29 mouse cellular contexts compared by ENCODE assay signal in the genomic region with DNA sequence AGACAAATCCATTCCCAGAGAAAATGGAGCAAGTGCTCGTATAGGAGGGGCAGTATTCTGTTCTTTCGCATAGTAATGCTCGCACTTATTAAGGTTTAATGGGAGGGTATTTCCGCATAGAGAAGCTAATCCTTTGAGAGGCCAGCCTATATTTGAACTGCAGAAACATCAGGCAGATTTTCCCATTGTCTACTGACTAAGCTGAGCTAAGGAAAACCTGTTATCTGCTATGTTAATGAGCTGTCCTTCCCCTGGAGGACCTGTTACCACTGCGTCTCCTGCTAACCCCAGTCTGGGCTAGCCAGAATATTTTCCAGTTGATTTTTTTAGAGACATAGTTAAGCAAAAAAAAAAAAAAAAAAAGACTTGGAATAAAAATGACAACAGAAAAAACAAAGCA. TPM values are rescaled to one million over a fixed set of nuclear protein-coding genes. Genes with fewer than 3 reads are reported as not detected.
A peak's percentile ranks its signal among the peaks of the same experiment; 100 is the strongest.
DNase-seq lines count a peak whose midpoint lies in the region; ATAC-seq lines count a peak whose summit lies in the region.
"Had no signal": no experiment of that assay in that cellular context is flagged by ENCODE, and none has a peak within 500 bp of the region (broad histone marks: within the 10 kb centered on the region; RNA-seq: fewer than 3 reads in every experiment).

No protein-coding gene starts in this region.

- H3K9ac ChIP-seq in forebrain, embryonic 11.5 days (ENCODE audit: low read length), result no peak overlapping the region
- H3K9ac ChIP-seq in forebrain, embryonic 16.5 days (replicated peaks; ENCODE audit: low read depth, low read length), result no peak overlapping the region
- H3K9ac ChIP-seq in hindbrain, embryonic 12.5 days, result no peak overlapping the region
- H3K9ac ChIP-seq in midbrain, embryonic 13.5 days (replicated peaks), result no peak overlapping the region
- no peak overlapping the region for H3K9ac ChIP-seq in midbrain, embryonic 15.5 days
- no peak overlapping the region for H3K9ac ChIP-seq in midbrain, embryonic 16.5 days (ENCODE audit: low read depth, low read length)
- H3K9ac ChIP-seq: embryonic facial prominence, embryonic 12.5 days; forebrain, postnatal 0 days; heart, embryonic 15.5 days; liver, embryonic 13.5 days; stomach, embryonic 15.5 days had no signal

- no peak overlapping the region for H3K4me2 ChIP-seq in forebrain, embryonic 11.5 days (ENCODE audit: low read depth, low read length, severe bottlenecking)
- H3K4me2 ChIP-seq in forebrain, embryonic 16.5 days (ENCODE audit: low read length), result no peak overlapping the region
- no peak overlapping the region for H3K4me2 ChIP-seq in hindbrain, embryonic 12.5 days (replicated peaks)
- H3K4me2 ChIP-seq in midbrain, embryonic 13.5 days (replicated peaks), result no peak overlapping the region
- no peak overlapping the region for H3K4me2 ChIP-seq in midbrain, embryonic 15.5 days
- H3K4me2 ChIP-seq in midbrain, embryonic 16.5 days (ENCODE audit: low read length), result no peak overlapping the region
- H3K4me2 ChIP-seq: embryonic facial prominence, embryonic 12.5 days; heart, embryonic 15.5 days; liver, embryonic 13.5 days; stomach, embryonic 15.5 days had no signal

- H3K27ac ChIP-seq in forebrain, embryonic 11.5 days (ENCODE audit: low read depth, low read length), result no peak overlapping the region
- no peak overlapping the region for H3K27ac ChIP-seq in forebrain, embryonic 16.5 days (ENCODE audit: low read length)
- H3K27ac ChIP-seq in hindbrain, embryonic 12.5 days, result 0 out of 2 replicates have a peak overlapping the region, but pooled peaks have one; percentile 6
- H3K27ac ChIP-seq in hindbrain, embryonic 10.5 days, result no peak overlapping the region
- 0 out of 2 replicates have a peak overlapping the region, but pooled peaks have one; percentile 44 for H3K27ac ChIP-seq in midbrain, embryonic 13.5 days
- H3K27ac ChIP-seq in midbrain, embryonic 15.5 days, result no peak overlapping the region
- H3K27ac ChIP-seq in midbrain, embryonic 16.5 days (ENCODE audit: low read length), result no peak overlapping the region
- H3K27ac ChIP-seq: embryonic facial prominence, embryonic 12.5 days; heart, embryonic 15.5 days; kidney, postnatal 0 days; liver, embryonic 13.5 days; stomach, embryonic 15.5 days had no signal

- no peaks in the 10 kb centered on the region for H3K27me3 ChIP-seq in forebrain, embryonic 11.5 days (ENCODE audit: control insufficient read depth, insufficient read depth, low read length)
- H3K27me3 ChIP-seq in forebrain, embryonic 16.5 days (replicated peaks; ENCODE audit: control insufficient read depth, insufficient read depth, low read length), result no peaks in the 10 kb centered on the region
- no peaks in the 10 kb centered on the region for H3K27me3 ChIP-seq in hindbrain, embryonic 12.5 days
- no peaks in the 10 kb centered on the region for H3K27me3 ChIP-seq in hindbrain, embryonic 10.5 days (ENCODE audit: insufficient read depth, poor library complexity, severe bottlenecking)
- H3K27me3 ChIP-seq in midbrain, embryonic 13.5 days, result no peaks in the 10 kb centered on the region
- no peaks in the 10 kb centered on the region for H3K27me3 ChIP-seq in midbrain, embryonic 15.5 days (replicated peaks)
- H3K27me3 ChIP-seq in midbrain, embryonic 16.5 days (ENCODE audit: control insufficient read depth, insufficient read depth, low read depth, low read length), result no peaks in the 10 kb centered on the region
- H3K27me3 ChIP-seq: embryonic facial prominence, embryonic 12.5 days; heart, embryonic 15.5 days; liver, embryonic 13.5 days; megakaryocyte, embryonic 14.5 days; Patski; stomach, embryonic 15.5 days had no signal

- no peak for DNase-seq in forebrain, embryonic 11.5 days (ENCODE audit: low spot score)
- no peak for DNase-seq in hindbrain, embryonic 10.5 days (ENCODE audit: low spot score)
- DNase-seq in ovary, postnatal 14 days (ENCODE audit: low spot score), result no peak
- DNase-seq: adrenal gland, postnatal 10 days; cerebellum, adult 11 months; cerebellum, adult 9-10 months; cerebellum, postnatal 36 days; forebrain, postnatal 0 days; kidney, adult 8-10 months; kidney, postnatal 4 days; layer of hippocampus, postnatal 36 days; left cerebral cortex, postnatal 4 days; liver, embryonic 13.5 days; lung, adult 18-20 months; lung, postnatal 4 days; right cerebral cortex, postnatal 25 days had no signal

- ATAC-seq in forebrain, embryonic 11.5 days (replicated peaks; ENCODE audit: low FRiP score), result peak; percentile 51; the same call in 1 of the 2 replicates
- ATAC-seq in forebrain, embryonic 16.5 days, result no peak
- no peak for ATAC-seq in hindbrain, embryonic 12.5 days (ENCODE audit: low FRiP score)
- peak; percentile 74 for ATAC-seq in midbrain, embryonic 13.5 days
- ATAC-seq in midbrain, embryonic 15.5 days (replicated peaks), result no peak; the same call in 1 of the 2 replicates
- peak; percentile 31; the same call in 1 of the 2 replicates for ATAC-seq in midbrain, embryonic 16.5 days
- ATAC-seq: forebrain, postnatal 0 days; intestine, embryonic 16.5 days; lung, postnatal 0 days; Patski had no signal

- peaks cover 3% of the 10 kb centered on the region; the same call in 1 of the 2 replicates for H3K36me3 ChIP-seq in forebrain, embryonic 11.5 days (ENCODE audit: control insufficient read depth, insufficient read depth, low read length)
- H3K36me3 ChIP-seq in forebrain, embryonic 16.5 days (ENCODE audit: control insufficient read depth, insufficient read depth), result peaks cover 10% of the 10 kb centered on the region
- H3K36me3 ChIP-seq in hindbrain, embryonic 12.5 days, result peaks cover 25% of the 10 kb centered on the region
- peaks cover 55% of the 10 kb centered on the region for H3K36me3 ChIP-seq in hindbrain, embryonic 10.5 days
- H3K36me3 ChIP-seq in midbrain, embryonic 13.5 days, result peaks cover 25% of the 10 kb centered on the region
- H3K36me3 ChIP-seq in midbrain, embryonic 15.5 days (replicated peaks), result peaks cover 7% of the 10 kb centered on the region; the same call in 1 of the 2 replicates
- H3K36me3 ChIP-seq in midbrain, embryonic 16.5 days (ENCODE audit: control insufficient read depth, insufficient read depth, low read length), result peaks cover 8% of the 10 kb centered on the region; the same call in 1 of the 2 replicates

- no peak overlapping the region for H3K4me3 ChIP-seq in forebrain, embryonic 11.5 days (ENCODE audit: low read depth, low read length)
- H3K4me3 ChIP-seq in forebrain, embryonic 16.5 days (replicated peaks; ENCODE audit: low read length), result no peak overlapping the region
- H3K4me3 ChIP-seq in hindbrain, embryonic 12.5 days, result no peak overlapping the region
- no peak overlapping the region for H3K4me3 ChIP-seq in hindbrain, embryonic 10.5 days
- no peak overlapping the region for H3K4me3 ChIP-seq in midbrain, embryonic 13.5 days (replicated peaks)
- H3K4me3 ChIP-seq in midbrain, embryonic 15.5 days, result no peak overlapping the region
- H3K4me3 ChIP-seq in midbrain, embryonic 16.5 days (ENCODE audit: low read depth, low read length), result no peak overlapping the region
- H3K4me3 ChIP-seq: embryonic facial prominence, embryonic 12.5 days; heart, embryonic 15.5 days; liver, embryonic 13.5 days; megakaryocyte, embryonic 14.5 days; stomach, embryonic 15.5 days had no signal

- no peaks in the 10 kb centered on the region for H3K9me3 ChIP-seq in forebrain, embryonic 11.5 days (ENCODE audit: control insufficient read depth, low read length)
- no peaks in the 10 kb centered on the region for H3K9me3 ChIP-seq in forebrain, embryonic 16.5 days (ENCODE audit: control insufficient read depth, low read length)
- no peaks in the 10 kb centered on the region for H3K9me3 ChIP-seq in hindbrain, embryonic 12.5 days (replicated peaks)
- no peaks in the 10 kb centered on the region for H3K9me3 ChIP-seq in hindbrain, embryonic 10.5 days
- no peaks in the 10 kb centered on the region for H3K9me3 ChIP-seq in midbrain, embryonic 13.5 days
- H3K9me3 ChIP-seq in midbrain, embryonic 15.5 days, result no peaks in the 10 kb centered on the region
- H3K9me3 ChIP-seq in midbrain, embryonic 16.5 days (replicated peaks; ENCODE audit: control insufficient read depth, low read length, poor library complexity, severe bottlenecking), result no peaks in the 10 kb centered on the region
- H3K9me3 ChIP-seq: embryonic facial prominence, embryonic 12.5 days; heart, embryonic 15.5 days; liver, embryonic 13.5 days; megakaryocyte, embryonic 14.5 days; stomach, embryonic 15.5 days had no signal

- H3K4me1 ChIP-seq in forebrain, embryonic 11.5 days (replicated peaks; ENCODE audit: control insufficient read depth, insufficient read depth, low read length), result no peaks in the 10 kb centered on the region; the same call in 1 of the 2 replicates
- peaks cover 19% of the 10 kb centered on the region for H3K4me1 ChIP-seq in forebrain, embryonic 16.5 days (replicated peaks; ENCODE audit: control insufficient read depth, insufficient read depth, low read length)
- peaks cover 30% of the 10 kb centered on the region for H3K4me1 ChIP-seq in hindbrain, embryonic 12.5 days
- H3K4me1 ChIP-seq in hindbrain, embryonic 10.5 days (replicated peaks), result peaks cover 6% of the 10 kb centered on the region; the same call in 1 of the 2 replicates
- H3K4me1 ChIP-seq in midbrain, embryonic 13.5 days (replicated peaks), result peaks cover 30% of the 10 kb centered on the region
- peaks cover 28% of the 10 kb centered on the region for H3K4me1 ChIP-seq in midbrain, embryonic 15.5 days
- H3K4me1 ChIP-seq in midbrain, embryonic 16.5 days (ENCODE audit: control insufficient read depth, insufficient read depth, low read length), result peaks cover 18% of the 10 kb centered on the region
- H3K4me1 ChIP-seq: embryonic facial prominence, embryonic 12.5 days; stomach, embryonic 15.5 days had no signal

- 31% methylated on average over 5 of the region's 5 CpGs for WGBS in forebrain, embryonic 11.5 days
- WGBS in forebrain, embryonic 16.5 days, result 17% methylated on average over 5 of the region's 5 CpGs
- WGBS in hindbrain, embryonic 12.5 days, result 57% methylated on average over 5 of the region's 5 CpGs
- 77% methylated on average over 5 of the region's 5 CpGs for WGBS in hindbrain, embryonic 10.5 days
- 14% methylated on average over 5 of the region's 5 CpGs for WGBS in midbrain, embryonic 13.5 days
- WGBS in midbrain, embryonic 15.5 days, result 16% methylated on average over 5 of the region's 5 CpGs
- WGBS in midbrain, embryonic 16.5 days, result 13% methylated on average over 5 of the region's 5 CpGs

RNA-seq across cellular contexts. Expression of gene Cblb, which starts 21.7 kb away (rescaled TPM):
- 41.9 and 42.9 TPM in 2 replicates for polyA plus RNA-seq in forebrain, embryonic 11.5 days (2014; fragmentation: Nextera tagmentation; extraction: Ambion mirVana)
- polyA plus RNA-seq in forebrain, embryonic 16.5 days (2015; fragmentation: Nextera tagmentation; extraction: Ambion mirVana), result 20.8 and 21.3 TPM in 2 replicates
- polyA plus RNA-seq in hindbrain, embryonic 12.5 days (2016; fragmentation: Nextera tagmentation; extraction: Ambion mirVana), result 40.7 and 46.7 TPM in 2 replicates
- polyA plus RNA-seq in hindbrain, embryonic 10.5 days (2016; fragmentation: Nextera tagmentation; extraction: Ambion mirVana), result 34.8 and 42.6 TPM in 2 replicates
- 19.2 and 20.1 TPM in 2 replicates for polyA plus RNA-seq in midbrain, embryonic 13.5 days (2015; fragmentation: Nextera tagmentation; extraction: Ambion mirVana)
- 12.4 and 14.5 TPM in 2 replicates for polyA plus RNA-seq in midbrain, embryonic 15.5 days (2015; fragmentation: Nextera tagmentation; extraction: Ambion mirVana)
- 10.4 and 12.0 TPM in 2 replicates for polyA plus RNA-seq in midbrain, embryonic 16.5 days (2015; fragmentation: Nextera tagmentation; extraction: Ambion mirVana)

Comparison
In these comparisons a context has a peak if more than half of its experiments do, and no peak if none do; other contexts are left out.
1. ATAC-seq: peak in forebrain, embryonic 11.5 days (single experiment), midbrain, embryonic 13.5 days (single experiment) and midbrain, embryonic 16.5 days (single experiment); none in forebrain, embryonic 16.5 days (single experiment), hindbrain, embryonic 12.5 days (single experiment) and midbrain, embryonic 15.5 days (single experiment).
2. H3K27ac ChIP-seq: peak in hindbrain, embryonic 12.5 days (single experiment) and midbrain, embryonic 13.5 days (single experiment); none in forebrain, embryonic 11.5 days (single experiment), forebrain, embryonic 16.5 days (single experiment), hindbrain, embryonic 10.5 days (single experiment), midbrain, embryonic 15.5 days (single experiment) and midbrain, embryonic 16.5 days (single experiment).